Mouse (Mus musculus) cerebral cortex, adult 2 months (tissue): ENCODE measurements around the gene Dennd1a.

Experiments
- WGBS: fragments of 180-500 bp; shearing (Covaris S2); methylation state at CpG from one replicate; pipeline ENCODE4 v1.1.7; 2018; 5-methylcytosine and 5-hydroxymethylcytosine counted together

The Dennd1a gene

GRCm38 (mm10) chr2:38156001-38156400, 131.2 kb downstream of the Dennd1a start:
- WGBS = 84% methylated on average over 2 of the region's 2 CpGs

- WGBS = 32% methylated on average over 8 of the region's 8 CpGs
These were observed 143.0 kb downstream of the Dennd1a start for GRCm38 (mm10) chr2:38144067-38144779.

GRCm38 (mm10) chr2:38142905-38143304, 144.3 kb downstream of the Dennd1a start:
- 69% methylated on average over 5 of the region's 5 CpGs for WGBS

DNA sequence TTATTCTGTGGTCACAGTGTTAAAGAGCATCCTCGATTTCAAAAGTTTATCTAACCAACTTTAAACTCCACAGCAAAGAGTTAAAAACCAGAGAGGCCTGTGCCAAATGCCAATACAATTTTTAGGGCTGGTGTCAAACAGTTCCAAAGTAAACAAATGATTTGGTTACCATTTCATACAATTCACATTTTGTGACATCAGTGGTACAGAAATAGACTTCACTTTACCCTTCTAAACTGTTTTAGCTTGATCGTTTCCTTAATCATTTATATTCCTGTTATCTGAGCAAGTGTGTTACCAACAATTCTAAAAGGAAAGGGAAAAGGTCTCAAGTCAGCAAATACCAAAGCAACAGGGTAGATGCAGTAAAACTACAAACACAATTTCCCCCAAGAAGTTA, 145.0 kb downstream of the Dennd1a start:
- 49% methylated on average over 2 of the region's 2 CpGs for WGBS

GRCm38 (mm10) chr2:38139536-38139935, 147.7 kb downstream of the Dennd1a start:
- WGBS = 57% methylated on average over 3 of the region's 3 CpGs

DNA sequence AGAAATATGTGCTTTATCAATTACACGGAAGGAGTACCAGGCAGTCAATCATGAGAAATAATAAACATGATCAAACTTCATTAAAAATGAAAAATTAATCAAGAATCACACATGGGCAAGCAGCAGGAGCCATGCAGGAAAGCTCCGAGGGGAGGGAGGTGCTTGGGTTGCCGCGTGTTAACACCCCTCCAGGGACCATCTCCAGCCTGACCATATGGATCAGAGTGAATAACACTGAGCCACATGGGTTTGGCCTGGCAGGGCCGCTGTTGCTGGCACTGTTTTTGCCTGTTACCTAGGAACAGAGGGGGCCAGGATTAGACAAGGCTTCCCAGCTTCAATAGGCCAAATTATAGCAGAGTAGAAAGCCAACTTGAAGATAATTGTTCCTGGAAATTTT, 150.1 kb downstream of the Dennd1a start:
- WGBS = 64% methylated on average over 5 of the region's 5 CpGs

GRCm38 (mm10) chr2:38135427-38135826, 151.8 kb downstream of the Dennd1a start:
- 60% methylated on average over 3 of the region's 3 CpGs for WGBS

DNA sequence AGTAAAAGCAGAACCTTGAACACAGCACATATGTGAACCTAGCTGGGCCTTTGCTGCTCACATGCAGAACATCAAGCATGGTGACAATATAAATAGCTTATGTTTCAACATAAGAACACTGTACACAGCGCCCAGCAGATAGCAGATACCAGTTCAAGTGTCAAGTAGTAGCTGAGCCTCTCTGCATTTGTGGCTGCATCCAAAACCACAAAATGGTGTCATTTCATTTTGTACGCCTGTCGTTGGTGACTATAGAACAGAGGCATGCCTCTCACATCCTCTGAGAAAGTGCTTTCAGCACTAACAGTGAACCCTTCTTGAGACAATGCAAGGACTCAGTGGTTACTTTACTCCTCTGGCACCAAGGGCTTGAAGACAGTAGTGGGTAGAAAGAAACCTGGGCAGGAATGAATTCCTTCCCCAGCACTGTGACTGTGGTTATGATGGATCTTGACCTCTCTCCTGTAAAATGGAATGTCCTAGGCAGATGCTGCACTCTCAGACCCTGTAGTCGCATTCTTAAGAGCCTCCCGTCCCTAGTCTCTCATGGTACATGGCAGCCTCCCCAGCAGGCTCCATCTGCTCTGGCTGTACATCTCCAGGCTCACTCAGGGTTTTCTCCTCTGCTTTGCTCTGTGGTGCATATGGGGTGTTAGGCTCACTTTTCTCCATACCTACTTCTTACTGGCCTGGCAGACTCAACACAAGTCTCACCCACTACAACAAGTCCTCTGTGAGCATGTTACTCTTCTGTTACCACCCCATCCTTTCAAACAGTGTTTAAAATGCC, 154.0 kb downstream of the Dennd1a start:
- 84% methylated on average over 5 of the region's 5 CpGs for WGBS

DNA sequence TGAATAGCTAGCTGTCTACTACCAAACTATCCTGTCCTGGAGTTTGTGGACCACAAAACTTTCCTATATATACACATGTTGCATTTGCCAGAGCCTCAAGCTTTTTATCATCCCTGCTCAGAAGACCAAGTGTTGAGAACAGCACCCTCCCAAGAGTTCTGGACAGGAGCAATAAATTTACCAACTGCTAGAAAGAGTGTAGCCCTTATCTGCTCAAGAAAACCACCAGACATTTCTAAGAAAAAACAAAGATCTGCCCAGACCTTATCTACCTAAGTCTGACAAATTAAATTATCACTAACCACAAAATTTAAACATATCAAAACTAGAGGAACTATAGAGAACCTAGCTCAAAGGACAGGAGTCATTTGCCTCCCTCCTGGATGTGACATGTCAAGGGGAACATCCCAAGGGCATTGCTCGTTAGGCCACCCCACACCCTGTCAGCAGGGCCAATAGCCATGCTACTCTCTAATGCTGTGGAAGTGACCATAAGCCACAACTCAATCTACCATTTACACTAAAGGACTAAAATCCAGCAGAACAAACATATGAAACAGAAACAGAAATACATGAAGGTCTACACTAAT, 154.9 kb downstream of the Dennd1a start:
- WGBS = 96% methylated on average over 1 of the region's 1 CpGs

GRCm38 (mm10) chr2:38131538-38131937, 155.7 kb downstream of the Dennd1a start:
- WGBS = 71% methylated on average over 1 of the region's 1 CpGs

DNA sequence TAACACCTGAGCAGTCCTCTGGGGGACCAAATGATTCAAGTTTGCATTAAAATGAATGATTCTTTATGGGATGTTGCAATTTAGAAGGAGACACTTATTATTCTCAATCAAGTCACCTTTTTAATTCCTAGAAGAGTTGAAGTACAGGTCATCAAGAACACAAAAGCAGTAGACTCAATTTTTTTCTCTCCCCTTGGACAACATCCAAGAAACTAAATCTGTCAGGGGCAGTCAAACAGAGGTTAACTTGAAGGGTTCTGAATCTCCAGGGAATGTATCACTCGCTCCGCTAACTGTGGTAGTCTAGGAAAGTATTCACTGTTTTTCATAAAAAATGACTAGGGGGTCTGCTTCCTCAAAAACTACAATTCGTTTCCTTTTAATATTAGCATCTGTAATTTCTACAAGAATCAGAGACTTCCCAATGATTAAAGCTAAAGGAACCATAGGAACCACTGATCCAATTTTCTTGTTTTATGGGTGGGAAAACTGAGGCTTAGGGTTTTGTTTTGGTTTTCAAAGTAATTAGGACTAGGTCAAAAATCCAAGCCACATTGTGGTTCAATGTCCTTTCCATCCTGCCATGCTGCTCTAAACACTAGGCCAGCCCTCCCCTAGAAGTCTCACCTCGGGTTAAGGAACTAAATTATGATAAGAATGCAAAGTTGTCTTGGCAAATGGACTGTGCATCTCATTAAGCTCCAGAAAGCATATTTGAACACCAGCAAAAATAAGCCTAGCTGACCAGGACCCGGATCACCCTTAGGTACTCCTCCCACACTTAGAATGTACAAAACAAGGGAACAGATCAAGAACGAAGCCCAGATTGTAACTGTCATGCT, 157.0 kb downstream of the Dennd1a start:
- 86% methylated on average over 6 of the region's 6 CpGs for WGBS

- WGBS = 66% methylated on average over 3 of the region's 3 CpGs
These were observed 160.8 kb downstream of the Dennd1a start for GRCm38 (mm10) chr2:38126383-38126732.

GRCm38 (mm10) chr2:38125671-38126382, 161.4 kb downstream of the Dennd1a start:
- WGBS = 72% methylated on average over 5 of the region's 5 CpGs

DNA sequence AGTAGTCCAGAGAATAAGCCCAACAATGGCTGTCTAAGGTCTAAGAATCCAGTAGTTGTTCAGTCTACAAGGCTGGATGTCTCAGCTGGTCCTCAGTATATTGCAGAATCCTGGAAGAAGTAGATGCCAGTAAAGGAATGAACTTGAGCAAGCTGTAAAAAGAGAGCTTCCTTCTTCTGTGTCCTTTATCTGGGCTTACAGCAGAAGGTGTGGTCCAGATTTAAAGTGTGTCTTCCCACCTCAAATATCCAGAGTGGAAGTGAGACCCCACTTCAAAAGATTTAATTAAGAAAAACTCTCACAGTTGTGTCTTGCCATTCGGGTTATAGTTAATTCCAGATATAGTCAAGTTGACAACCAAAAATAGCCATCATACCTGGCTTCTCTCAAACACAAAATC, 162.5 kb downstream of the Dennd1a start:
- 89% methylated on average over 1 of the region's 1 CpGs for WGBS

GRCm38 (mm10) chr2:38115000-38115399, 172.2 kb downstream of the Dennd1a start:
- 84% methylated on average over 2 of the region's 2 CpGs for WGBS

GRCm38 (mm10) chr2:38111655-38112351, 175.4 kb downstream of the Dennd1a start:
- 62% methylated on average over 5 of the region's 5 CpGs for WGBS

GRCm38 (mm10) chr2:38108586-38108985, 178.6 kb downstream of the Dennd1a start:
- 74% methylated on average over 2 of the region's 2 CpGs for WGBS

DNA sequence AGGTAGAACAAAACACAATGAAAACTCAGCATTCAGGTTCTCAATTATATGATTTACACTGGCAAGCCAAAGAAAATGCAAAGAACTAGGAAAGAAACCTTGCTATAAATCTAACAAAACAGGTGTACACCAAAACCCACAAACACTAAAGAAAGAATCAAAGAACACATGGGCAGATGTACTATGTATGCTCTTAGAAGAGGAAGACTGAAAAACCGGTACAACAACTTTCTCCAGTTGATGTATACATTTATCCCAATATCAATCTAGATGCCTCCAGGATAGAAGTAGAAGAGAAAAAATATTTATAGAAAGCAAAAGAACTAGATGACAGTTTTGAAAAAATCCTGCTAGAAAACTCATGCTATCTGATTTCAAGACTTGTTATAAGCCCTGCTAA, 184.5 kb downstream of the Dennd1a start:
- 87% methylated on average over 1 of the region's 1 CpGs for WGBS

DNA sequence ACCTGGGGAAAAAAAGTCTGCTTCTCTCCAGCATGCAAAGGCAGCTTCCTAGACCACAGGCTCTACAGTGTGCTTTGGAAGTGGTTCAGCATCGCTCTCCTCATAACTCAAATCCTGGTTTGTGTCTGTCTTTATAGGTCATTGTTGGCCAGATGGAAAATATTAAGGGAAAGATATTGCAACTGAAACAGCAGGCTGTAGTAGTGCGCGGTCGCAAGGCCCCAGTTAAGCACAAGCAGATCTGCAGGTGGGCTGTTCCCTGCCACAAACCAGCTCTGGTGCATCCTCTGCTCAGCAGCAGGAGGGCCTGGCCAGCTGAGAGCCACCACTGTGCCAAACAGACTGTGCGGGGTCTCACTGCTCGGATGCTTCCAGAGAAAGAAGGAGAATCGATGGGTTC, 186.9 kb downstream of the Dennd1a start:
- WGBS = 64% methylated on average over 7 of the region's 7 CpGs

DNA sequence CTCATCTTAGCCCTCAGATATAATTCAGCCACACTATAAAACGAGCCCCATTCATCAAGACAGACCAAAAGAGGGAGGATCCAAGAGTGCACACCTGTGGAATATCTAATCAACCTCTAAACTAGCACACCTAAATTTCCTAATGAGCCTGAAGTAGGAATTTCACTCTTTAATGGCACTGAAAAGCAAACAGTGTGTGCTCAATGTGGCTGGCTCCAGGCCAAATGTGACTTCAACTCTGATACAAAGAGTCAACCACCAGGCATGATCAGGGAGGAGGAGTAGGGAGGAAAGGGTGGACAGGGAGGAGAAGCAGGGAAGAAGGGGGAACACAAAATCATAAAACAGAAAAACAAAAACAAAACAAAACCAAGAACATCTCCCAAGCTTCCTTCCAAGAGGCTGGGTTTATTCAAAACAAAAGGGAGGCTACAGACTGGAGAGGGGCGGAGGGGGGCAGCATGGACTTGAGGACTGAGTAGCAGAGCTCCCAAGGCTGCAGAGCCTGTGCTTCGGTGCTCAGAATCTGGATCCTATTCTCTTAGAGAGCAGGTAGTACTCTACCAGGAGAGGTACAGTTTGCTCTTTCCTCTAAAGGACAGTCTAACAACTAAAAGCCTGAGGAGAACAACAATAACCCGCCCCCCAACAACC, 187.9 kb downstream of the Dennd1a start:
- 82% methylated on average over 4 of the region's 4 CpGs for WGBS
